Mouse (Mus musculus): ENCODE measurements around the gene Zbtb38.

Zbtb38 gene

GRCm38 (mm10) chr9:96731039-96731895 is 21.4 kb downstream of the Zbtb38 start:
- no peak for DNase-seq

GRCm38 (mm10) chr9:96730311-96730625 is 22.4 kb downstream of the Zbtb38 start:
- DNase-seq = no peak

- DNase-seq = peak in 1 of 2 experiments; percentile 46
These were observed 22.9 kb downstream of the Zbtb38 start for GRCm38 (mm10) chr9:96729537-96730310.

- DNase-seq = peak; percentile 53 to 78
These were observed 24.1 kb downstream of the Zbtb38 start for GRCm38 (mm10) chr9:96728338-96729162.

- peak; percentile 74 to 85 for DNase-seq
These were observed 24.9 kb downstream of the Zbtb38 start for GRCm38 (mm10) chr9:96727688-96728087.

- DNase-seq = no peak
These were observed 26.1 kb downstream of the Zbtb38 start for GRCm38 (mm10) chr9:96726336-96727131.

GRCm38 (mm10) chr9:96725582-96726320 is 26.9 kb downstream of the Zbtb38 start:
- DNase-seq = no peak

DNA sequence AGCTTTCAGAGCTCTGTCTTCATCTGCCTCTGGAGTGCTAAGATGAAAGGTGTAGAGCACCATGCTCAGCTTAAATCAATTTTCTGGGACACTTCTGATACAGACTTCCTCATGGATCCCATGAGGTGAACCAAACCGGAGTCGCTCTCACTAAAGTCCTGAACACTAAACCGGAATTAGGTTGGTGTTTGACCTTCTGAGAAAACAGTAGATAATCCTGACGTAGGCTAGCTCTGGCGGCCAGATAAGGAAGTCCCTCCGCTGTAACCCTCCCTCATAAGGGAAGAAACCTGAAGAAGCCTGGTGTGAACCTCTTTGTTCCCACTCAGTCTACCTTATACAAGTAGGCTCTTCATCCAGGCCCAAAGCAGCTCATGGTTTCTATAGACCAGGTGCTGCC is 29.0 kb downstream of the Zbtb38 start:
- no peak for DNase-seq

- DNase-seq = no peak
These were observed 31.4 kb downstream of the Zbtb38 start for GRCm38 (mm10) chr9:96721163-96721799.

GRCm38 (mm10) chr9:96720510-96721162 is 32.0 kb downstream of the Zbtb38 start:
- DNase-seq = no peak

GRCm38 (mm10) chr9:96719408-96720158 is 33.0 kb downstream of the Zbtb38 start:
- peak; percentile 78 to 83 for DNase-seq

DNA sequence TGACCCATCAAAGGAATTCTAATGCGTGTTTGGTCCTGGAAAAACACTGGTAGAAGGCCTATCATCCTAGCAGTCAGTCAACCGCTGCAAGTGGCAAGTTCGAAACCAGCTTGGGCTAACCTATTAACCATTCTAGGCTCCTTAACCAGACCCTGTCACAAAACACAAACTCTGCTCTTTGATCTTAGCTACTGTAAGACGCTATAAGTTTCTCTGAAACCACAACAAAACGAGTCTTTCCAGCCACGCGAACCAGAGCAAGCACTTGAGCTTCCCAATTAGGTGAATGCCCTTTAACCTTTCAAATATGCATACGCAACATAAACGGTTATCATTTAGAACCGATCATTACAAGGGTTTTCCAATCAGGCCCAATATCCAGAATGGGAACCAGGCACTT is 33.7 kb downstream of the Zbtb38 start:
- DNase-seq = no peak

- no peak for DNase-seq
These were observed 34.2 kb downstream of the Zbtb38 start for GRCm38 (mm10) chr9:96718402-96718798.

DNA sequence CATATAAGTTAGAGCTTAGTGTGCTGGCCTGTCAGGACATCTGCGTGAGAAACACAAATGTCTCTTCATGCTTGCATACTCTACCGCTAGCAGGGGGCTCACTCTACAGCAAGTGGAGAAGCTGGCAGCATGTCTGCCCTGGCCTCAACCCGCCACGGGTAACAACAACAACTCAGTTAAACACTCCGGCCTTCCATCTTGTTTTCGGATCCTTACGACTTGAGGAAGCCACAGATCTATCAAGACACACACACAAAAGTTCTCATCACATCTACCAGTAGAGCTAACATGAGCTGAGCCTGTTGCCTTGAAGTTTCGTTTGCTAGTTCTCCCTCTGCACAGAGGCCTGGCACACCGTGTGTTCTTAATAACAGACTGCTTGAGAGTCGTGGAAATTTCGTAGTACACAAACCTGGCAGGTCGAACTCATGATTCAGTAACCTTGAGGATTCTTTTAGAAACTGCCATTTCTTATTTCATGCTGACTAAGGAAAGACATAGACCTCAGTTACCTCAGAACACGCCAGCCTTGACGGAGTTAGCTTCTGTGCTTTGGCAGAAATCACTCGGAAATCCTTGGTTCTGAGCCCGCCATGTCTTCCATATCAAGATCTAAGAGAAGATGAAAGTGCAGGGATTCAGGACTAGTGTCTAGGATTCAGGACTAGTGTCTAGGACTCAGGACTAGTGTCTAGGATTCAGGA is 34.8 kb downstream of the Zbtb38 start:
- no peak for DNase-seq

- no peak for DNase-seq
These were observed 35.7 kb downstream of the Zbtb38 start for GRCm38 (mm10) chr9:96716735-96717444.

DNA sequence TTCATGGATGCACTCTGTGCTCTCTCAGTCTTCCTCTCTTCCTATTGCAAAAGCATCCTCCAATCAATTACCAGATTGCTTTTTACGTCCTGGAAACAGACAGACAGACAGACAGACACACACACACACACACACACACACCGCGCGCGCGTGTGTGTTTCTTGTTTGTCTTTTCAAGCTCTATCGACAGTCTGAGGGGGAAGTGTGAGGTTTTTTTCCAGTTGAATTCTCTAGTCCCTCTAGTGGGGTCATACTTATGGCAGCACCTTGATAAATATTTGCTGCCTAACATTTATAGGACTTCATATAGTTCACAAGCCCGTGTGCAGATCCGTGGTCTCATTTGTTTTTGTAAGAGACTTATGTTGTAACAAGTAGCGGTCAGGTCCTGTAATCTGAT is 36.5 kb downstream of the Zbtb38 start:
- no peak for DNase-seq

DNA sequence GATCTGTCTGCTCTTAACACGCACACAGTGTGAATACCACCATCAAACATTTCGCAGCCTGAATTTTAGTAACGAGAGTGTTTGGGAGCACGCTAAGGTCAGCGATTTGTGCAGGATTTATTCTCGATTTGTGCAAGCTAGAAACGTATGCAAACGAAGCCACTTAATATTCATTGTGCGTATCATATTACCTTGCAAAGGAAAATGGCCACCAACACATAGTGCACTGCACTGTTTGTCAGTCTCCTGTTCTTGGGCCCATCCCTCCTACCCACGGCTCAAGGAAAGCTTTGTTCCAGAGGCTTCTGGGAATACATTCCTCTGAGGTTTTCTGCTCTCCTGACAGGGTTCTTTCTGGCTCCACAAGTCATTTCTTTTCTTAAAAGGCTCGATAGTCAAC is 37.5 kb downstream of the Zbtb38 start:
- no peak for DNase-seq

Data from lung, adult 18-20 months (tissue).